Mouse (Mus musculus) MEL (cell line): Measurements from ENCODE around the gene Mpp3. TPM values are rescaled to one million over a fixed set of nuclear protein-coding genes. Genes with fewer than 3 reads are reported as not detected.

Source experiments
- DNase-seq: peaks from one replicate; pipeline ENCODE4 v3.0.0; 2011; ENCODE audit warnings: low read depth, low spot score
- H3K27ac ChIP-seq: 2 replicates; pipeline ENCODE4 v1.5.1; 2012; ENCODE audit warnings: low read depth, mild to moderate bottlenecking, control low read depth, low read length, moderate library complexity; ENCODE audit not compliant: control insufficient read depth
- H3K27me3 ChIP-seq, 2 experiments: fragments of 150-350 bp in 1 of 2; sonication (generic) in 1 of 2; 2 replicates each; pipeline ENCODE4 v1.6.1; 2012; ENCODE audit warnings: low read length in 2 of 2, mild to moderate bottlenecking in 2 of 2, improper control_type of control experiment in 1 of 2, moderate library complexity in 1 of 2; ENCODE audit not compliant: insufficient read depth in 2 of 2, control insufficient read depth in 1 of 2
- H3K36me3 ChIP-seq, 2 experiments: 2 replicates each; pipeline ENCODE4 v1.6.1; 2012 to 2014; ENCODE audit warnings: low read length in 2 of 2, improper control_type of control experiment in 1 of 2, inconsistent platforms in 1 of 2, mild to moderate bottlenecking in 1 of 2; ENCODE audit not compliant: insufficient read depth in 2 of 2, control insufficient read depth in 1 of 2
- H3K4me1 ChIP-seq, 2 experiments: fragments of 150-350 bp in 1 of 2; sonication (generic) in 1 of 2; 2 replicates each; pipeline ENCODE4 v1.6.1; 2012; ENCODE audit warnings: low read length in 2 of 2, improper control_type of control experiment in 1 of 2, mild to moderate bottlenecking in 1 of 2; ENCODE audit not compliant: insufficient read depth in 2 of 2, control insufficient read depth in 1 of 2
- H3K4me3 ChIP-seq, 2 experiments: fragments of 150-350 bp in 1 of 2; sonication (generic) in 1 of 2; 2 replicates each; pipeline ENCODE4 v1.5.1; 2012; ENCODE audit warnings: low read depth in 2 of 2, low read length in 2 of 2, mild to moderate bottlenecking in 2 of 2, moderate library complexity in 2 of 2, control low read depth in 1 of 2, improper control_type of control experiment in 1 of 2; ENCODE audit not compliant: control insufficient read depth in 1 of 2, insufficient read depth in 1 of 2
- H3K79me2 ChIP-seq: 2 replicates; pipeline ENCODE4 v1.6.1; 2012; ENCODE audit warnings: mild to moderate bottlenecking, low read length, moderate library complexity; ENCODE audit not compliant: control insufficient read depth, poor library complexity, insufficient read depth
- H3K9ac ChIP-seq: 2 replicates; pipeline ENCODE4 v1.6.1; 2012; ENCODE audit warnings: low read depth, mild to moderate bottlenecking, control low read depth, low read length, moderate library complexity; ENCODE audit not compliant: control insufficient read depth, poor library complexity, severe bottlenecking
- H3K9me3 ChIP-seq: fragments of 150-350 bp; sonication (generic); replicated peaks from 2 replicates; pipeline ENCODE4 v1.6.1; 2012; ENCODE audit warnings: mild to moderate bottlenecking, low read length, improper control_type of control experiment, moderate library complexity; ENCODE audit not compliant: insufficient read depth
- BHLHE40 ChIP-seq: IDR thresholded peaks from 2 replicates; pipeline ENCODE4 v1.6.1; 2012; ENCODE audit warnings: low read depth, mild to moderate bottlenecking, inconsistent platforms, low read length, improper control_type of control experiment, borderline replicate concordance
- CHD1 ChIP-seq: IDR thresholded peaks from 2 replicates; pipeline ENCODE4 v1.6.1; 2012; ENCODE audit warnings: low read depth, mild to moderate bottlenecking, inconsistent platforms, low read length, improper control_type of control experiment
- CHD2 ChIP-seq: IDR thresholded peaks from 2 replicates; pipeline ENCODE4 v1.6.1; 2011; ENCODE audit warnings: low read length, improper control_type of control experiment
- CTCF ChIP-seq, 3 experiments: IDR thresholded peaks in 2 of 3; conservative IDR thresholded peaks in 1 of 3; 2 replicates each; pipeline ENCODE4 v1.5.1; 2011 to 2012; ENCODE audit warnings: low read length in 3 of 3, low read depth in 2 of 3, mild to moderate bottlenecking in 2 of 3, improper control_type of control experiment in 1 of 3, inconsistent platforms in 1 of 3, mixed read lengths in 1 of 3, moderate library complexity in 1 of 3; ENCODE audit not compliant: control insufficient read depth in 1 of 3, insufficient read depth in 1 of 3, poor library complexity in 1 of 3, severe bottlenecking in 1 of 3
- ELF1 ChIP-seq: IDR thresholded peaks from 2 replicates; pipeline ENCODE4 v1.6.1; 2014; ENCODE audit warnings: low read depth, mild to moderate bottlenecking, inconsistent platforms, low read length, improper control_type of control experiment, moderate library complexity
- EP300 ChIP-seq, 2 experiments: IDR thresholded peaks; 2 replicates each; pipeline ENCODE4 v1.6.1; 2011; ENCODE audit warnings: improper control_type of control experiment in 2 of 2, low read length in 2 of 2, low read depth in 1 of 2, mild to moderate bottlenecking in 1 of 2
- ETS1 ChIP-seq: IDR thresholded peaks from 2 replicates; pipeline ENCODE4 v1.6.1; 2012; ENCODE audit warnings: low read depth, mild to moderate bottlenecking, inconsistent platforms, low read length, improper control_type of control experiment, moderate library complexity
- GATA1 ChIP-seq: IDR thresholded peaks from 2 replicates; pipeline ENCODE4 v1.6.1; 2011; ENCODE audit warnings: low read depth, low read length, improper control_type of control experiment
- HCFC1 ChIP-seq: IDR thresholded peaks from 2 replicates; pipeline ENCODE4 v1.6.1; 2012; ENCODE audit warnings: low read depth, mild to moderate bottlenecking, inconsistent platforms, low read length, improper control_type of control experiment, moderate library complexity
- JUND ChIP-seq: IDR thresholded peaks from 2 replicates; pipeline ENCODE4 v1.6.1; 2011; ENCODE audit warnings: low read depth, mild to moderate bottlenecking, improper control_type of control experiment, low read length
- MAFK ChIP-seq: IDR thresholded peaks from 2 replicates; pipeline ENCODE4 v1.6.1; 2011; ENCODE audit warnings: low read depth, mild to moderate bottlenecking, low read length, improper control_type of control experiment, borderline replicate concordance
- MAX ChIP-seq: IDR thresholded peaks from 2 replicates; pipeline ENCODE4 v1.6.1; 2011; ENCODE audit warnings: low read length, improper control_type of control experiment
- MXI1 ChIP-seq: IDR thresholded peaks from 2 replicates; pipeline ENCODE4 v1.6.1; 2011; ENCODE audit warnings: mild to moderate bottlenecking, low read depth, low read length, improper control_type of control experiment
- MYB ChIP-seq: IDR thresholded peaks from 2 replicates; pipeline ENCODE4 v1.6.1; 2011; ENCODE audit warnings: mild to moderate bottlenecking, low read depth, low read length, improper control_type of control experiment
- MYC ChIP-seq: IDR thresholded peaks from 2 replicates; pipeline ENCODE4 v1.6.1; 2011; ENCODE audit warnings: low read depth, mild to moderate bottlenecking, low read length, improper control_type of control experiment, moderate library complexity
- NRF1 ChIP-seq: IDR thresholded peaks from 2 replicates; pipeline ENCODE4 v1.6.1; 2014; ENCODE audit warnings: low read depth, mild to moderate bottlenecking, inconsistent platforms, low read length, improper control_type of control experiment, moderate library complexity; ENCODE audit not compliant: poor library complexity, insufficient read depth, severe bottlenecking
- POLR2A ChIP-seq, 2 experiments: IDR thresholded peaks; 2 replicates each; pipeline ENCODE4 v1.6.1; 2011 to 2012; ENCODE audit warnings: low read length in 2 of 2, mild to moderate bottlenecking in 2 of 2, control low read depth in 1 of 2, improper control_type of control experiment in 1 of 2, low read depth in 1 of 2, moderate library complexity in 1 of 2; ENCODE audit not compliant: control insufficient read depth in 1 of 2, insufficient read depth in 1 of 2, poor library complexity in 1 of 2
- RAD21 ChIP-seq: IDR thresholded peaks from 2 replicates; pipeline ENCODE4 v1.6.1; 2011; ENCODE audit warnings: mild to moderate bottlenecking, low read depth, low read length, improper control_type of control experiment
- RCOR1 ChIP-seq: IDR thresholded peaks from 2 replicates; pipeline ENCODE4 v1.6.1; 2012; ENCODE audit warnings: low read depth, mild to moderate bottlenecking, inconsistent platforms, low read length, improper control_type of control experiment
- SMC3 ChIP-seq: IDR thresholded peaks from 2 replicates; pipeline ENCODE4 v1.6.1; 2011; ENCODE audit warnings: low read depth, low read length, improper control_type of control experiment
- TAL1 ChIP-seq: IDR thresholded peaks from 2 replicates; pipeline ENCODE4 v1.6.1; 2012; ENCODE audit warnings: mild to moderate bottlenecking, inconsistent platforms, low read length, moderate library complexity, mixed read lengths
- TBP ChIP-seq: IDR thresholded peaks from 2 replicates; pipeline ENCODE4 v1.8.0; 2011; ENCODE audit warnings: low read depth, low read length, improper control_type of control experiment
- TCF12 ChIP-seq: IDR thresholded peaks from 2 replicates; pipeline ENCODE4 v1.6.1; 2014; ENCODE audit warnings: low read depth, mild to moderate bottlenecking, inconsistent platforms, low read length, improper control_type of control experiment, moderate library complexity
- UBTF ChIP-seq: IDR thresholded peaks from 2 replicates; pipeline ENCODE4 v1.6.1; 2012; ENCODE audit warnings: low read depth, mild to moderate bottlenecking, inconsistent platforms, low read length, improper control_type of control experiment, moderate library complexity, borderline replicate concordance; ENCODE audit not compliant: insufficient read depth
- USF1 ChIP-seq: IDR thresholded peaks from 2 replicates; pipeline ENCODE4 v1.6.1; 2014; ENCODE audit warnings: low read depth, mild to moderate bottlenecking, inconsistent platforms, low read length, improper control_type of control experiment, moderate library complexity
- ZC3H11A ChIP-seq: IDR thresholded peaks from 2 replicates; pipeline ENCODE4 v1.6.1; 2012; ENCODE audit warnings: low read depth, mild to moderate bottlenecking, inconsistent platforms, low read length, improper control_type of control experiment
- ZKSCAN1 ChIP-seq: IDR thresholded peaks from 2 replicates; pipeline ENCODE4 v1.6.1; 2012; ENCODE audit warnings: low read depth, mild to moderate bottlenecking, inconsistent platforms, low read length, improper control_type of control experiment, moderate library complexity
- ZMIZ1 ChIP-seq: IDR thresholded peaks from 2 replicates; pipeline ENCODE4 v1.6.1; 2012; ENCODE audit warnings: low read depth, mild to moderate bottlenecking, inconsistent platforms, low read length, improper control_type of control experiment, moderate library complexity
- ZNF384 ChIP-seq: IDR thresholded peaks from 2 replicates; pipeline ENCODE4 v1.6.1; 2012; ENCODE audit warnings: low read depth, mild to moderate bottlenecking, inconsistent platforms, low read length, improper control_type of control experiment
- polyA plus RNA-seq, 2 experiments: library from polyadenylated mRNA; stranded (reverse) in 1 of 2; unstranded in 1 of 2; fragments of >175 nt in 1 of 2; fragments of >200 nt in 1 of 2; gene quantifications; 2 replicates each; pipeline versions ENCODE4 v1.2.1 to v1.2.4; 2012; ENCODE audit warnings: low replicate concordance in 2 of 2, low read depth in 1 of 2; ENCODE audit not compliant: insufficient read length in 2 of 2, insufficient read depth in 1 of 2, missing spikeins in 1 of 2
- total RNA-seq: library from RNA; depleted of rRNA; stranded (reverse); fragments of 300-350 nt; gene quantifications from 2 replicates; pipeline ENCODE4 v1.2.3, GENCODE M21; 2012

Gene Mpp3
- total and polyA plus RNA-seq, 3 experiments: 5.5 to 7.1 TPM; not detected in 1

DNA sequence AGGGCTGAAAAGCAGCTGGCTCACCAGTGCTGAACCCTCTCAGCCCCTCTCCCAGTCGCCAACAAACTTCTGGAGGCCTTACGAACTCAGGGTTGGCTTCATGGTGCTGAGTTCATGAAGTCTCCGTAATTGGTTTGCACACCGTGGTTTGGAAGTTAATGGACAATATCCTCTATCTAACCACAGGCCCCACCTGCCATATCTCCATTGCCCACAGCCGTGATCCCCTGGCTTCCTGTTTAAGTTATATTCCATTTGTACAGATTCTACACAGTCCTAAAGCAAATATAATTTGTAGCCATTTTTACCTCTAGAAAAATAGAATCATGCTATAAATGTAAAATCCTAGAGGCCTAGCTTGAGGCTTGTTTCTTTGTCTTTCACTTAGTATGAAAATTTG lies 44.5 kb upstream of the Mpp3 start:
- Histone ChIP-seq H3K4me3 (no peak overlapping the region), H3K79me2 (no peaks in the 10 kb centered on the region), H3K9ac (no peak overlapping the region), H3K27me3 (no peaks in the 10 kb centered on the region), H3K4me1 (peaks cover 5 to 9% of the 10 kb centered on the region in 2 experiments; a peak in 2 of 4 replicates), H3K9me3 (no peaks in the 10 kb centered on the region), H3K36me3 (peaks cover 0 to 4% of the 10 kb centered on the region in 2 experiments; a peak in 2 of 4 replicates), H3K27ac (no peak overlapping the region)
- DNase-seq: peak; percentile 54
- TF ChIP-seq EP300 (IDR thresholded peaks at IDR 0.05; ENCODE audit: low read depth in 1 of 2, low read length in 2 of 2) (peak; percentile 61), CHD1 (no peak), USF1 (no peak), TCF12 (no peak), BHLHE40 (0 out of 2 replicates have a peak, but pooled peaks have one; percentile 21), CHD2 (no peak), RCOR1 (peak; percentile 67; the same call in 1 of the 2 replicates), HCFC1 (no peak), POLR2A (IDR thresholded peaks at IDR 0.05; ENCODE audit: control insufficient read depth in 1 of 2, insufficient read depth in 1 of 2, low read depth in 1 of 2, low read length in 2 of 2, poor library complexity in 1 of 2) (no peak), ZMIZ1 (no peak), MAX (no peak), GATA1 (peak; percentile 49; the same call in 1 of the 2 replicates), NRF1 (no peak), UBTF (no peak), TBP (no peak), MAFK (peak; percentile 29; the same call in 1 of the 2 replicates), MYB (no peak), ETS1 (0 out of 2 replicates have a peak, but pooled peaks have one; percentile 24), CTCF (IDR thresholded peaks at IDR 0.05 in 2 of 3, conservative IDR thresholded peaks at IDR 0.05 in 1 of 3; ENCODE audit: control insufficient read depth in 1 of 3, insufficient read depth in 1 of 3, low read depth in 2 of 3, low read length in 3 of 3, poor library complexity in 1 of 3, severe bottlenecking in 1 of 3) (no peak), JUND (no peak), MXI1 (no peak)

DNA sequence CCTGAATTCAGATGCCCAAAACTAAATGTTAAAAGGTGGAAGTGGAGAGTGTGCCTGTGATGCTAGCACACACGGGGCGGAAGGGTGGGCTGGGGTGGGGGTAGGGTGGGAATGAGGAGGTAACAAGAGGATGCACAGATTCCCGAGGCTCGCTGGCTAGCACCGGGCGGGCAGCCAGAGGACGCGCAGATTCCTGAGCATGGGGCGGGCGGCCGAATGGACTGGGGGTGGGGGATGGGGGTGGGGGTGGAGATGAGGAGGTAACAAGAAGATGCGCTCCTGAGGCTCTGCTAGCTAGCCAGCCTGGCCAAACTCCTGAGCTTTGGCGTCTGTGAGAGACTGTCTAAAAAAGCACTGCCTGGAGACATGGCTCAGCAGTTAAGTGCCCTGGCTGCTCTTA lies 42.2 kb upstream of the Mpp3 start:
- Histone ChIP-seq H3K27me3 (no peaks in the 10 kb centered on the region), H3K9ac (no peak overlapping the region), H3K79me2 (no peaks in the 10 kb centered on the region), H3K4me3 (no peak overlapping the region), H3K9me3 (no peaks in the 10 kb centered on the region), H3K36me3 (peaks cover 0 to 4% of the 10 kb centered on the region in 2 experiments; a peak in 2 of 4 replicates), H3K27ac (no peak overlapping the region), H3K4me1 (peaks cover 5 to 9% of the 10 kb centered on the region in 2 experiments; a peak in 2 of 4 replicates)
- DNase-seq: no peak
- TF ChIP-seq ZNF384 (no peak), TCF12 (no peak), UBTF (no peak), CHD1 (no peak), POLR2A (IDR thresholded peaks at IDR 0.05; ENCODE audit: control insufficient read depth in 1 of 2, insufficient read depth in 1 of 2, low read depth in 1 of 2, low read length in 2 of 2, poor library complexity in 1 of 2) (no peak), CTCF (IDR thresholded peaks at IDR 0.05 in 2 of 3, conservative IDR thresholded peaks at IDR 0.05 in 1 of 3; ENCODE audit: control insufficient read depth in 1 of 3, insufficient read depth in 1 of 3, low read depth in 2 of 3, low read length in 3 of 3, poor library complexity in 1 of 3, severe bottlenecking in 1 of 3) (no peak), SMC3 (no peak), ELF1 (no peak), BHLHE40 (no peak), CHD2 (no peak), ETS1 (no peak), MAX (no peak), ZC3H11A (no peak), MYC (no peak), ZKSCAN1 (no peak), MXI1 (no peak), USF1 (no peak), TAL1 (no peak), NRF1 (no peak), RAD21 (no peak)
